Mouse (Mus musculus) bone marrow macrophage, adult 2 months (primary cell): Measurements from ENCODE around the gene Ing3. TPM values are rescaled to one million over a fixed set of nuclear protein-coding genes. Genes with fewer than 3 reads are reported as not detected.

Experiments
- H3K27ac ChIP-seq: 2 replicates; pipeline ENCODE4 v1.5.1; 2012; ENCODE audit warnings: low read depth, low read length; ENCODE audit not compliant: insufficient read depth
- H3K4me1 ChIP-seq: 2 replicates; pipeline ENCODE4 v1.6.1; 2012; ENCODE audit warnings: low read length; ENCODE audit not compliant: control insufficient read depth, insufficient read depth
- H3K4me3 ChIP-seq: 2 replicates; pipeline ENCODE4 v1.5.1; 2012; ENCODE audit warnings: mild to moderate bottlenecking, low read length, moderate library complexity; ENCODE audit not compliant: insufficient read depth
- CTCF ChIP-seq: IDR thresholded peaks from 2 replicates; pipeline ENCODE4 v1.5.1; 2012; ENCODE audit warnings: low read depth, mild to moderate bottlenecking, low read length, moderate library complexity
- POLR2A ChIP-seq: IDR thresholded peaks from 2 replicates; pipeline ENCODE4 v1.6.1; 2012; ENCODE audit warnings: mild to moderate bottlenecking, low read depth, low read length, borderline replicate concordance
- polyA plus RNA-seq: library from polyadenylated mRNA; stranded (reverse); fragments of >200 nt; gene quantifications from 2 replicates; pipeline ENCODE4 v1.2.4, GENCODE M21; 2012; ENCODE audit not compliant: missing spikeins, insufficient read depth, insufficient read length

Ing3 gene
- polyA plus RNA-seq, 1 experiment = 22.8 TPM

DNA sequence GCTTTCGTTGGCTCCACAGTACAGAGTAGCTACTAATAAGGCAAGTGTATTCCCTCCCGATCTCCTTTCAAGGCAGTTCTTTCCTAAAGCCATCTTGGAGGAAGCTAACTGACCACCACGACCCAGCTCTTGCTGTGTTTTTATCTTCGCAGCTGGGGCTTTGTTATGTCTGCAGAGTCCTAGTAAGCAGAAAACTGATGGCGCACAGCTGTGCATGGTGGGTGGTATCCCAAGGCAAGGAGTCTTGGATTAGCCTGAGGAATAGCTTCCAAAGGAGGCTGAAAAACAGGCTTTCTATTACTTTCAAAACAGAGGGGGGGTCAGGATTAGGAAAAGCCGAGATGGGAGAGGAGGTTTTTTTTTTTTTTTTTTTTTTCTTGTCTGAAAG lies 53.8 kb downstream of the Ing3 start:
- no peak overlapping the region for H3K27ac ChIP-seq
- peaks cover 17% of the 10 kb centered on the region for H3K4me1 ChIP-seq
- H3K4me3 ChIP-seq = no peak overlapping the region
- TF ChIP-seq POLR2A = no peak
- no peak for TF ChIP-seq CTCF

DNA sequence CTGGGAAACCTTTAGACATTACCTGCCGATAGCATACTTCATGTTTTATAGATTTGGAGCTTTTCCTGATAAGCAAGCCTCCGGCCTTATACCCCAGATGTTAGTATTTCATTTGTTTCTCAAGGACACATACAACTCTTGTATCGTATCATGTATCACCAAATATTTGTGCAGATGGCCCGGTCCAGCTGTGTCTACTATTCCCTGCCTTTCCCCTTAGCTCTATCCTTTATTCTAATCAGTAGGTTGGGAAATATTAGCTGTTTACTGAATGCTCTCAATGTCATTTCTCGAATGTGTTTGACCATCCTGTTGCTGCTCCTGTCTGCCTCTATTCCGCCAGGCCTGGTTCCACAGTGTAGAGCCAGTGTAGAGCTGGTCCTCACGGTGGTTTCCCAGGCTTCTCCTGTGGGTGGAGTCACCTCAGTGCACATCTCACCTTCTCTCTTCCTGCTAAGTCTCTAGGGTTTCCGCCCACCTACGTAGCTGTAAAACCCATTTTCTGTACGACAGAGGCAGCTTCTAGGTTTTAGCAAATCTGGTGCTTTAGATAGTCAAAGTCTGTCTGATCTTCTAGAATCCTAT lies 54.7 kb downstream of the Ing3 start:
- no peak for TF ChIP-seq CTCF
- no peak for TF ChIP-seq POLR2A
- no peak overlapping the region for H3K27ac ChIP-seq
- no peak overlapping the region for H3K4me3 ChIP-seq
- H3K4me1 ChIP-seq = peaks cover 10% of the 10 kb centered on the region

- Histone ChIP-seq H3K4me1 (peaks cover 7% of the 10 kb centered on the region; the same call in 1 of the 2 replicates), H3K27ac (no peak overlapping the region), H3K4me3 (no peak overlapping the region)
- no peak for TF ChIP-seq POLR2A
- no peak for TF ChIP-seq CTCF
Observed at GRCm38 (mm10) chr6:22008346-22008745, 59.0 kb downstream of the Ing3 start.

DNA sequence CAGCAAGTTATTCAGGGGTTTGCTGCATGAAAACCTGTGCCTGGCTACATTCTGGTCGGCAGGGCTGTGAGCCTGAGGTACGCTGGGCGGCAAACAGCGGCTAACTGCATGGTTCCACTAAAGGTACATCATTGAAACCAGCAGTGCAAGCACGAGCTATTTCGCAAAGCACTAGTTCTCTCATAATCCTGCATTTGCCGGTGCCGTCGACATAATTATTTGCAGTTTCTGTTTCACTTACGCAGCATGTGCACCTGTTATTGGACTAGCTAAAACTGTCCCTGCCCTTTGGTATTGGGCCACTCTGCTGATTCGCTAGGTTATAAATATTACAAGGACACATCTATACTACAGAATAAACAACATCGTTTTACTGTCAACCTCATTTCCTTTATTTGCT lies 60.9 kb downstream of the Ing3 start:
- Histone ChIP-seq H3K27ac (no peak overlapping the region), H3K4me3 (no peak overlapping the region), H3K4me1 (0 out of 2 replicates have a peak, but pooled peaks cover 7% of the 10 kb centered on the region)
- TF ChIP-seq POLR2A (no peak), CTCF (no peak)

DNA sequence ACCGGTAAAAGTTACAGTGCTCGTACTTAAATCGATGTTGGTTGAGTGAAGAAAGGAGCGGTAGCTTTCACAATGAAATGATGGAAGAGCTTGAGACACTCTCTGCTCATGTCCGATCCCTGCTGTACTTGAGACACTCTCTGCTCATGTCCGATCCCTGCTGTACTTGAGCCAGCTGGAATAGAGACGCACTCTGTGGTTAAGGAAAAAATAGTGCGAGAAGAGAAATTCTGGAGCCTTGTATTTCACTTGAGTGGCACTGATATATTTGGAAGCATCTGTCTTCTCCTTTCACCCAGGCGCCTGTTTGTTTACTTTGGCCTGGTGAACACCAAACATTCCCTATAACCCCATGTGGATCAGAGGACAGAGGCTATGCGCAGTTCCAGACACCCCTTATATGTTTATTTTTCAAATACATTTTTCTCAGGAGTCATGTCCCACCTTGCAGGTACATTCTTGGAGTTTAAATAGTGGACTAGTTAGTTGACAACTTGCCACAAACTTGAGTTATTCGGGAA lies 61.5 kb downstream of the Ing3 start:
- no peak overlapping the region for H3K27ac ChIP-seq
- TF ChIP-seq POLR2A = no peak
- TF ChIP-seq CTCF = no peak
- H3K4me1 ChIP-seq = 0 out of 2 replicates have a peak, but pooled peaks cover 7% of the 10 kb centered on the region
- no peak overlapping the region for H3K4me3 ChIP-seq

DNA sequence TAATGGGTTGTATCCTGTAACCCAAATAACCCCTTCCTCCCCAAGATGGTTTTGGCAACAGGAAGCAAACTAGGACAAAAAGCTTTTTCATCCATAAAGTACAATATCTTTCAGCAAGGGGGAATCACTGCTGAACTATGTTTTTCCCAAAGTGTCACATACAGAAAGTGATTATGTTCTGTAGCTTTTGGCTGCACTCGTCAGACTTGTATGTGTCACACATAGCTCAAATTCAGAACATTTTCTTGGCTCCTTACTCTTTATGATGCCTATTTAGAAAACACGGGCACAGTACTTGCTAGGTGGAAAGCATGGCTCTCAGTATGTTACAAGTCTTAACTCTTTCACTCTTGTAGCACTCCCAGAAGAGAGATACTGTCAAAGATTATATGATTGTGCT lies 62.2 kb downstream of the Ing3 start:
- no peak overlapping the region for H3K27ac ChIP-seq
- no peak overlapping the region for H3K4me3 ChIP-seq
- TF ChIP-seq POLR2A (no peak), CTCF (no peak)
- 0 out of 2 replicates have a peak, but pooled peaks cover 7% of the 10 kb centered on the region for H3K4me1 ChIP-seq

- Histone ChIP-seq H3K27ac (no peak overlapping the region), H3K4me1 (0 out of 2 replicates have a peak, but pooled peaks cover 7% of the 10 kb centered on the region), H3K4me3 (no peak overlapping the region)
- TF ChIP-seq CTCF (no peak), POLR2A (no peak)
Observed at GRCm38 (mm10) chr6:22012099-22012498, 62.7 kb downstream of the Ing3 start.

DNA sequence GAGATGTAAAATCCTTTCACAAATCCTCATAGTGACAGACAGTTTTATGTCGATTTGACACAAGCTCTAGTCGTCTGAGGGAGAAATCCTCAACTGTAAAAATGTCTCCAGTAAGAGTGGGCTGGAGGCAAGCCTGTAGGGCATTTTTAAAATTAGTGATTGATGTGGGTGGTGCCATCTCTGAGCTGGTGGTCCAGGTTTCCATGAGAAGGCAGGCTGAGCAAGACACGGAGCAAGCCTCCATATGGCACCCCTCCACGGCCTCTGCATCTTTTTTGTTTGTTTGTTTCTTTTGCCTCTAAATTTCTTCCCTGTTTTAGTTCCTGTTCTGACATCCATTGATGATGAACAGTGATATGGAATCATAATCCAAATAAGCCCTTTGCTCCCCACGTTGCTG lies 63.1 kb downstream of the Ing3 start:
- Histone ChIP-seq H3K4me1 (0 out of 2 replicates have a peak, but pooled peaks cover 7% of the 10 kb centered on the region), H3K27ac (no peak overlapping the region), H3K4me3 (no peak overlapping the region)
- no peak for TF ChIP-seq POLR2A
- TF ChIP-seq CTCF = no peak

- TF ChIP-seq CTCF (no peak), POLR2A (no peak)
- 0 out of 2 replicates have a peak, but pooled peaks cover 7% of the 10 kb centered on the region for H3K4me1 ChIP-seq
- no peak overlapping the region for H3K27ac ChIP-seq
- no peak overlapping the region for H3K4me3 ChIP-seq
Observed at GRCm38 (mm10) chr6:22013394-22013793, 64.0 kb downstream of the Ing3 start.

DNA sequence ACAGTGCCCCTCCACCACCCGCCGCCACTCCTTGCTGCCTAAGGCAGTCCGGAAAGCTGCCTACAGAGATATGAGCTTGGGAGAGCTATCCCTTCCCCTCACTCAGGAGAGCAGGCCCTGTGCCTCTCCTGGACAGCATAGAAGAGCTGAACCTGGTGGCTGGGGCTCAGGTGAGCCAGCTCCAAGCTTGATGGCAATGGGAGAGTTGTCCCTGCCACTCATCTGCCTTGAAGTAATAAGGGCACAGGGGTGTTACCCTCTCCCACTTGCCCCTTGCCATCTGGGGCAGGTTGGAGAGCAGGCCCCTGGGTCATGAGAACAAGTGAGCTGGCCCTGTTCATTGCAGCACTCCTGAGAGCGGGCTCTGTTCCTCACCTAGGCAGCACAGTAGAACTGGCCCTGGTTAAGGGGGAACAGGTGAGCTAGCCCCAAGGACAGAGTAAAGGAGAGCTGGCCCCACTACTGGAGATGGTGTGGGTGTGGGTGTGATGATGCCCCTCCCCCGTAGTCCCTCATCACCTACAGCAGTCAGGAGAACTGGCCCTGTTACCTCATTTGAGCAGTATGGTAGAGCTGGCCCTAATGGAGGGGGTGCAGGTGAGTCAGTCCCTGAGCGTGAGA lies 65.0 kb downstream of the Ing3 start:
- H3K4me1 ChIP-seq = 0 out of 2 replicates have a peak, but pooled peaks cover 7% of the 10 kb centered on the region
- TF ChIP-seq CTCF (no peak), POLR2A (no peak)
- H3K4me3 ChIP-seq = no peak overlapping the region
- H3K27ac ChIP-seq = no peak overlapping the region
